Mouse (Mus musculus): ENCODE results near the gene Bicdl1. TPM values are rescaled to one million over a fixed set of nuclear protein-coding genes. Genes with fewer than 3 reads are reported as not detected.

The Bicdl1 gene
- polyA plus RNA-seq, 1 experiment from 2014 or later, result 15.6 TPM

GRCm38 (mm10) chr5:115635536-115635935 is 95.9 kb downstream of the Bicdl1 start:
- Histone ChIP-seq H3K27me3 (no peaks in the 10 kb centered on the region), H3K27ac (no peak overlapping the region), H3K4me3 (no peak overlapping the region), H3K9ac (no peak overlapping the region), H3K4me2 (no peak overlapping the region), H3K4me1 (peaks cover 46% of the 10 kb centered on the region), H3K9me3 (replicated peaks) (no peaks in the 10 kb centered on the region), H3K36me3 (ENCODE audit: poor library complexity, severe bottlenecking) (peaks cover 32% of the 10 kb centered on the region)
- WGBS, result 77% methylated on average over 6 of the region's 6 CpGs
- no peak for ATAC-seq

DNA sequence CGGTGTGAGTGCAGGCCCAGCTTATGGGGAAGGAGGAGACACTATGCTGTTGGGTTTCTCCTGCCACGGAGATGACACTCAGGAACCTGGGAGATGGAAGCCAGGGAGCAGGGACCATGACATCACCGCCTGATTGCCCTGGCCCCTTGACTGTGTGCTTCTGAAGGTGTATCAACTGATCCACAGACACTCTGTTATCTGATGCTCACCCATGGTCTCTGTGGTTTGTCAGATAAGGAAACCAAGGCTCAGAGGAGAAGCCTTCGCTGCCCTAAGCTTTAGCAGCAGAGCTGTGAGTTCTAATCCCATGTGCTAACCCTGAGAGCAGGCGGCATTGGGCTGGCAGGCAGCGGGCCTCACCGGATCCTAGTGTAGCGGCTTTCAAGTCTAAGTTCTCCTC is 97.4 kb downstream of the Bicdl1 start:
- ATAC-seq, result no peak
- Histone ChIP-seq H3K9ac (no peak overlapping the region), H3K27me3 (no peaks in the 10 kb centered on the region), H3K4me1 (peaks cover 49% of the 10 kb centered on the region), H3K27ac (no peak overlapping the region), H3K4me2 (no peak overlapping the region), H3K4me3 (no peak overlapping the region), H3K36me3 (ENCODE audit: poor library complexity, severe bottlenecking) (peaks cover 17% of the 10 kb centered on the region), H3K9me3 (replicated peaks) (no peaks in the 10 kb centered on the region)
- WGBS, result 95% methylated on average over 8 of the region's 8 CpGs

DNA sequence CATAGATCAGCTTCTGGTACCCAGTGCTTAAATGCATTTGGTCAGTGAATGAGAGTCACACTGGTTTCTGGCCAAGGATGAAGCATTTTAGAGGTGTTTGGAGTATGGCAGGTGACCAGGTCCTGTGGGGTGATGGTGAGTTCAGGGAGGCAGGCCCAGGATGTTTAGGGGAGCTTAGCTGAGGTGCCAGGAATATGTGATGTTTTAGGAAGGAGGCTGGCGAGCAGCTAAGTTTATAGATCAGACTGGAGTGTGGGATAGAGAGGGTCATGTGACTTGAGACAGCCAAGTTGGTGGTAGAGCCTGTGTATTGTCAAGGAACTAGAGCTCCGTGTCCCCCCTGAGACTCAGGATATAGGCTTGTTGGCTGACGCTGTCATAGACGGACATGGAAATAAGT is 98.4 kb downstream of the Bicdl1 start:
- no peak overlapping the region for H3K27ac ChIP-seq
- H3K4me3 ChIP-seq, result peak overlapping the region; percentile 86
- H3K27me3 ChIP-seq, result no peaks in the 10 kb centered on the region
- H3K36me3 ChIP-seq (ENCODE audit: poor library complexity, severe bottlenecking), result peaks cover 7% of the 10 kb centered on the region; the same call in 1 of the 2 replicates
- no peaks in the 10 kb centered on the region for H3K9me3 ChIP-seq (replicated peaks)
- ATAC-seq, result no peak
- H3K4me1 ChIP-seq, result peaks cover 49% of the 10 kb centered on the region
- peak overlapping the region; percentile 83 for H3K9ac ChIP-seq
- peak overlapping the region; percentile 86 for H3K4me2 ChIP-seq
- 68% methylated on average over 4 of the region's 4 CpGs for WGBS

GRCm38 (mm10) chr5:115632358-115632714 is 99.1 kb downstream of the Bicdl1 start:
- Histone ChIP-seq H3K27me3 (no peaks in the 10 kb centered on the region), H3K9ac (peak overlapping the region; percentile 83), H3K4me1 (peaks cover 49% of the 10 kb centered on the region), H3K36me3 (ENCODE audit: poor library complexity, severe bottlenecking) (peaks cover 5% of the 10 kb centered on the region; the same call in 1 of the 2 replicates), H3K4me2 (peak overlapping the region; percentile 86), H3K4me3 (peak overlapping the region; percentile 86), H3K27ac (0 out of 2 replicates have a peak overlapping the region, but pooled peaks have one; percentile 85), H3K9me3 (replicated peaks) (no peaks in the 10 kb centered on the region)
- WGBS, result 2% methylated on average over 27 of the region's 30 CpGs
- ATAC-seq, result peak; percentile 11; the same call in 1 of the 2 replicates

- Histone ChIP-seq H3K27ac (peak within 1 kb of the TSS; percentile 85), H3K4me2 (peak within 1 kb of the TSS; percentile 86), H3K9ac (peak within 1 kb of the TSS; percentile 83), H3K36me3 (ENCODE audit: poor library complexity, severe bottlenecking) (peaks cover 5% of the 10 kb centered on the region; the same call in 1 of the 2 replicates), H3K27me3 (no peaks in the 10 kb centered on the region), H3K4me3 (peak within 1 kb of the TSS; percentile 86), H3K9me3 (replicated peaks) (no peaks in the 10 kb centered on the region), H3K4me1 (peaks cover 49% of the 10 kb centered on the region)
- peak; percentile 88 for ATAC-seq
- under 1% methylated on average over 51 of the region's 125 CpGs for WGBS
Measured at GRCm38 (mm10) chr5:115631505-115632357, 99.7 kb downstream of the Bicdl1 start, which contains the start of gene Rab35. Gene Rab35 (plus strand): TSS chr5:115631908.

DNA sequence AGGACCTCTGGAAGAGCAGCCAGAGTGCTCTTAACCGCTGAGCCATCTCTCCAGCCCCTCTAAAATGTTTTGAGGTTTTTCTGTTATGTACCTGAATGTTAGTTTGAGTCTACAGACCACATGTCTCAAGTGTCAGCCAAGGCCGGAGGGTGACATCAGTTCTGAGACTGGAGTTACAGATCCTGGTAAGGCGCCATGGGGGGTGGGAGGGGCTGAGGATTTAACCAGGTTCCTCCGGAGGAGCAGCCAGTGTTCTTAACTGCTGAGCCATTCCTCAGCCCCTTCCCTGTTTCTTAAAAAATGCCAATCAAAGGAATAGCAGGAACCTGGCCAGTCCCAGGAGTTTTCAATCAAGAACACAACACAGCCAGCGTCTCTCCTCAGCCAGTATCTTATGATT is 101.1 kb downstream of the Bicdl1 start:
- no peaks in the 10 kb centered on the region for H3K27me3 ChIP-seq
- peaks cover 5% of the 10 kb centered on the region; the same call in 1 of the 2 replicates for H3K36me3 ChIP-seq (ENCODE audit: poor library complexity, severe bottlenecking)
- no peaks in the 10 kb centered on the region for H3K9me3 ChIP-seq (replicated peaks)
- 44% methylated on average over 5 of the region's 5 CpGs for WGBS
- no peak overlapping the region for H3K27ac ChIP-seq
- H3K9ac ChIP-seq, result no peak overlapping the region; the same call in 1 of the 2 replicates
- peaks cover 39% of the 10 kb centered on the region for H3K4me1 ChIP-seq
- no peak overlapping the region for H3K4me3 ChIP-seq
- no peak for ATAC-seq
- H3K4me2 ChIP-seq, result peak overlapping the region; percentile 86

GRCm38 (mm10) chr5:115629672-115630071 is 101.7 kb downstream of the Bicdl1 start:
- WGBS, result 90% methylated on average over 4 of the region's 4 CpGs
- no peak overlapping the region for H3K4me2 ChIP-seq
- H3K4me1 ChIP-seq, result peaks cover 34% of the 10 kb centered on the region
- no peak overlapping the region for H3K4me3 ChIP-seq
- no peak overlapping the region; the same call in 1 of the 2 replicates for H3K9ac ChIP-seq
- peaks cover 5% of the 10 kb centered on the region; the same call in 1 of the 2 replicates for H3K36me3 ChIP-seq (ENCODE audit: poor library complexity, severe bottlenecking)
- no peak for ATAC-seq
- no peaks in the 10 kb centered on the region for H3K9me3 ChIP-seq (replicated peaks)
- no peaks in the 10 kb centered on the region for H3K27me3 ChIP-seq
- H3K27ac ChIP-seq, result no peak overlapping the region

DNA sequence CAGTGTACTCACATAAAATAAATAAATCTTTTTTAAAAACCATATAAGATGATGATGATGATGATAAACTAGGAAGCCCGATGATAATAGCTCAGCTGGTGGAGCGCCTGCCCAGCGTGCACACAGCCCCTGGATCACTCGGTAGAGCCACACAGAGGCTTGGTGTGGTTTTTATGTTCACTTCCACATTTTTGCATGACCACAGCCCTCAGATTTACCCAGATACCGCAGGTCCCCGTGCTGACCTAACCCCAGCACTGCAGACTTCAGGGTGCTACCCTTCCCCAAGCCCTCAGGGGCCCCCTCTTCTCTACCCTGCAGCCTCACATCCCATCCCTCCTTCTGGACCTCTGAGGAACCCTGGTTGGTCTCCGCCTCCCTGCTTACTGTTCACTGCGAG is 103.3 kb downstream of the Bicdl1 start:
- no peaks in the 10 kb centered on the region for H3K9me3 ChIP-seq (replicated peaks)
- no peak overlapping the region for H3K27ac ChIP-seq
- H3K36me3 ChIP-seq (ENCODE audit: poor library complexity, severe bottlenecking), result peaks cover 2% of the 10 kb centered on the region; the same call in 1 of the 2 replicates
- no peak for ATAC-seq
- peaks cover 18% of the 10 kb centered on the region for H3K4me1 ChIP-seq
- H3K9ac ChIP-seq, result no peak overlapping the region
- WGBS, result 79% methylated on average over 8 of the region's 8 CpGs
- no peaks in the 10 kb centered on the region for H3K27me3 ChIP-seq
- H3K4me3 ChIP-seq, result no peak overlapping the region
- no peak overlapping the region for H3K4me2 ChIP-seq

DNA sequence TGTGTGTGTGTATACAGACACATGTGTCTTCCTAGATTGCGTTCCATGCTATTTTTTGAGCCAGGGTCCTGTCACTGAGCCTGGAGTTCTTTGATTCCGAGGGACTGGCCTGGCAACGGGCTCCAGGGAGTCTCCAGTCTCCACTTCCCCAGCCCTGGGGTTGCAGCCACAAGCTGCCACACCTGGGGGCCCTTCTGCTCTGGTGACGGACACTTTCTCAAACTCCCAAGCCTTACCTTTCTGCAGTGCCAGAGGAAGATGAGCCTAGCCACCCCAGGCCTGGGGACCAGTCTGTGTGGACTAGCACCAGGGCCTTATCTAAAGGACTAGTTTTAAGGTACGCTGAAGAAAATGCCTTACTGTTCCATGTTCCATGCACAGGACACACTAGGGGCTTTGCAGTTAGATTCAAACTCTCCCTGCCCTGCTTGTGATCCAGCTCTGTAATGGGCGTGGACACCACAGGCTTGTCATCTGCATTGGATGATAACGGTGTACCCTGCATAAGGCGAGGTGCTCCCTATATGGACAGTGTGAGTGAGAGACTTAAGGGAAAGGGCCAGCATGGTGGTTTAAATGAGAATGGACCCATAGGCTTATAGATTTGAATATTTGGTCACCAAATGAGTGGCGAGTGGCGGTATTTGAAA is 105.1 kb downstream of the Bicdl1 start:
- Histone ChIP-seq H3K27ac (no peak overlapping the region), H3K4me3 (no peak overlapping the region), H3K36me3 (ENCODE audit: poor library complexity, severe bottlenecking) (peaks cover 14% of the 10 kb centered on the region), H3K9me3 (replicated peaks) (no peaks in the 10 kb centered on the region), H3K4me2 (no peak overlapping the region), H3K9ac (0 out of 2 replicates have a peak overlapping the region, but pooled peaks have one; percentile 6), H3K27me3 (no peaks in the 10 kb centered on the region), H3K4me1 (peaks cover 10% of the 10 kb centered on the region)
- 89% methylated on average over 10 of the region's 10 CpGs for WGBS
- no peak for ATAC-seq

- WGBS, result 82% methylated on average over 9 of the region's 9 CpGs
- no peak for ATAC-seq
- no peak overlapping the region for H3K27ac ChIP-seq
Measured at GRCm38 (mm10) chr5:115623694-115624440, 107.6 kb downstream of the Bicdl1 start.

DNA sequence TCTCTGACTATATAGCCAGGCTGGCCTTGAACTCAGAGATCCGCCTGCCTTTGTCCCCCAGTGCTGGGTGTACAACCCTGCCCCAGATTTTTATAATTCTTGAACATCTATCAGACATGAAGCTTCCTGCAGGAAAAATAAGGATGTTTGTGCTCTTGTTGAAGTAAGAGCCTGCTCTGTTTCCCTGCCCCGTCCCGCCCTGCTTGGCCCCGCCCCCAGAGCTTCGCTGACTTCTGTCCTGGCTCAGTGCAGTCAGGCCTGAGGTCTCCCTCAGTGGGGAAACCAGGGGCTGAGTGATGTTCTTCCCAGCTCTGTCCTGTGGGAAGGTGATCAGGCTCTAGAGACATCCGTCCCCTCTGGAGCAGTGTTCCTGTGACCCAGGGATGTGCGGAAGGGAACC is 108.7 kb downstream of the Bicdl1 start:
- H3K4me2 ChIP-seq, result no peak overlapping the region
- no peak overlapping the region for H3K27ac ChIP-seq
- no peak for ATAC-seq
- no peak overlapping the region for H3K9ac ChIP-seq
- peaks cover 51% of the 10 kb centered on the region for H3K36me3 ChIP-seq (ENCODE audit: poor library complexity, severe bottlenecking)
- no peaks in the 10 kb centered on the region for H3K9me3 ChIP-seq (replicated peaks)
- H3K4me3 ChIP-seq, result no peak overlapping the region
- 90% methylated on average over 7 of the region's 7 CpGs for WGBS
- H3K27me3 ChIP-seq, result no peaks in the 10 kb centered on the region
- no peaks in the 10 kb centered on the region for H3K4me1 ChIP-seq

More at GRCm38 (mm10) chr5:115623694-115624440, 107.6 kb downstream of the Bicdl1 start:
- H3K9ac ChIP-seq, result no peak overlapping the region
- no peaks in the 10 kb centered on the region for H3K4me1 ChIP-seq
- no peak overlapping the region for H3K4me3 ChIP-seq
- H3K9me3 ChIP-seq (replicated peaks), result no peaks in the 10 kb centered on the region
- H3K4me2 ChIP-seq, result no peak overlapping the region
- no peaks in the 10 kb centered on the region for H3K27me3 ChIP-seq
- peaks cover 39% of the 10 kb centered on the region for H3K36me3 ChIP-seq (ENCODE audit: poor library complexity, severe bottlenecking)
